Mouse (Mus musculus) cerebellum, adult 11 months (tissue): ENCODE results near the gene Mvb12a.
A peak's percentile ranks its signal among the peaks of the same experiment; 100 is the strongest.

Experiments used
- DNase-seq: peaks from one replicate; pipeline ENCODE4 v3.0.0; 2022

Gene Mvb12a

DNA sequence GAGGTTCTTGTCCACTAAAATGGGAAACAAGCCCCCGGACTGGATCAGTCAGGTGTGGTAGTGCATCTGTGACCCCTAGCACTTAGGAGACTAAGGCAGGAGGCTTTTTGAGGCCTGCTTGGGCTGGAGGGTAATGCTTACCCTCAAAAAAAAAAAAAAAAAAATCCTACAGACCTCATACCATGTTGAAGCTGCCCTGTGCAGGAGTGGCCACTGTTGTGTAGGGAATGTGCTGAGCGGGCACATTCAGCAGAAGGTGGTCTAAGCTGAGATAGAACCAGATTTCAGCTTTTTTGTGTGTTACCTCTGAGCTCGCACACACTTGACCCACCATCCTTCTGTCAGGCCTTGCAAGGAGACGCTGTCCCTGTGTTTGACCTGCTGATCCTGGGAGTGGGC, 51.6 kb downstream of the Mvb12a start:
- DNase-seq = no peak

DNA sequence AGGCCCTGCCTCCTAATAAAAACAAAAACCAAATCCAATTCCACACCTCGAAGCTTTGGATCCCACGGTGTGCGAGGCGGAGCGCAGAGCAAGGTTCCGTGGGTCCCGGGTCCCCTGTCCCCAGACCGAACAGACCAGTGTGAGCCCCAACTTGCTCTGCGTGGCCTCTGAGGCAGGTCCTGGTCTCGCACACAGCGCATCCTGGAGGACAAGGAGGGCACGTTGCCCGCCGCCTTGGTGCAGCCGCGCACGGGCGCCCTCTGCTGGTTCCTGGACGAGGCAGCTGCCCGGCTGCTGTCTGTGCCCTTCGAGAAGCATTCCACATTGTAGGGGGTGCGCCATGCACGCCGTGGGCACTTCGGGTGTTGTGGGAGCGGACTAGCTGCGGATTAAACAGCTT, 53.1 kb downstream of the Mvb12a start:
- peak; percentile 91 for DNase-seq

DNA sequence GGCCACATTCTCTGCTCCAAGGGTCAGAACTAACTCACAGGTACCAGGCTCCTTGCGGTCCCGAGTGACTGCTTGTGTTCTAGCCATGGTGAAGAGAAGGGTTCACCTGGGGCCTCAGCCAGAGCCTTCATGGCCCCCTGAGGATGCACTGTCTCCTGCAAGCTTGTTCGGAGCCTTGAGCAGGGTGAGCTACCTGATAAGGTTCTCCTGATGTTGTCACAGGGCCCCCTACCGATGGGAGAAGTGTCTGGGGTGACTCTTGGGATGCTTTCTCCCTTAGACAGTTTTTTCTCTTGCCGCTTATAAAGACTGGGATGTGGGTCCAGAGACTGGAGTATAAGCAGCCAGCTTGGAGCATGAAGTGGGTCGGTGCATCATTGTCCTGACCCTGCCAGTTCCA, 53.7 kb downstream of the Mvb12a start:
- DNase-seq = no peak

GRCm38 (mm10) chr8:71596798-71597197, 54.1 kb downstream of the Mvb12a start:
- no peak for DNase-seq

DNA sequence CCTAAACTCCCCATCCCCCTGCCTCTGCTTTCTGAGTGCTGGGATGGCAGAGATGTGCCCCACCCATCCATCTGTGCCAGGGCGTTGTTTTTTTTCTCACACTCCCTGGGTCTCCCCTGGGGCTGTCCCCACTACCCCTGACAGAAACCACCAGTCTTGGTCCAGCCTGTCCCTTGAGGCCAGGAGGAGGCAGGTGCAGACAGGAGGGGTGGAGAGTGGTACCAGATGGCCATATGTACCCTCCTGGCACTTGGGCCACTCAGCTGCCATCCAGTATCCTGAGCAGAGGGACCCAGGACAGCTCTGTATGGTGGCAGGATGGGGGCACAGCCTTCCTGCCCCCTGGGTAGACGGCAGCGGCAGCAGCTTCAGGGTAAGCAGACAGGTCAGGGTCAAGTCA, 54.7 kb downstream of the Mvb12a start, which contains the start of gene Fam129c:
Gene Fam129c (plus strand): TSS at position 198 of the 400 bp plus-strand sequence.
- DNase-seq = no peak
